Mouse (Mus musculus) left cerebral cortex, adult 18-20 months (tissue): ENCODE results near the gene Cdk2ap2. TPM values are rescaled to one million over a fixed set of nuclear protein-coding genes. Genes with fewer than 3 reads are reported as not detected.
"Not testable (repeated sequence)": the region's sequence is repeated elsewhere in the genome, so short reads cannot be mapped to it uniquely, and the experiment has no call there.

ENCODE experiments used
- DNase-seq, 2 experiments: peaks; one replicate each; pipeline ENCODE4 v3.0.0; 2021 to 2022; ENCODE audit warnings: low spot score in 2 of 2, mixed read lengths in 1 of 2
- long read RNA-seq, 2 experiments: library from polyadenylated mRNA; stranded (forward); transcript quantifications; one replicate each; pipeline ENCODE4 v2.0.0; 2021
- total RNA-seq, 2 experiments: library from RNA; stranded (reverse); gene quantifications; 2 replicates each; pipeline ENCODE4 v1.2.3; 2021

Gene Cdk2ap2
- total RNA-seq = 10 to 100 TPM; 33.6 to 37.3 TPM
- long read RNA-seq, experiment 1, transcript Cdk2ap2-204 (3 exons, 669 nt) = minor isoform, 6 of 75 reads
- long read RNA-seq, experiment 1, transcript Cdk2ap2-202 (4 exons, 1,089 nt) = minor isoform, 6 of 75 reads
- long read RNA-seq, experiment 1, transcript Cdk2ap2-201 (4 exons, 1,080 nt) = major isoform, 55 of 75 reads
- long read RNA-seq, experiment 1, partial matches to known transcripts = 4 of 75 reads
- long read RNA-seq, experiment 1, other reads (novel, unspliced or antisense) = 1 of 75 reads
- long read RNA-seq, experiment 2, transcript Cdk2ap2-201 (4 exons, 1,080 nt) = major isoform, 36 of 41 reads
- long read RNA-seq, experiment 2, partial matches to known transcripts = 1 of 41 reads
- long read RNA-seq, experiment 2, other reads (novel, unspliced or antisense) = 0 of 41 reads

DNA sequence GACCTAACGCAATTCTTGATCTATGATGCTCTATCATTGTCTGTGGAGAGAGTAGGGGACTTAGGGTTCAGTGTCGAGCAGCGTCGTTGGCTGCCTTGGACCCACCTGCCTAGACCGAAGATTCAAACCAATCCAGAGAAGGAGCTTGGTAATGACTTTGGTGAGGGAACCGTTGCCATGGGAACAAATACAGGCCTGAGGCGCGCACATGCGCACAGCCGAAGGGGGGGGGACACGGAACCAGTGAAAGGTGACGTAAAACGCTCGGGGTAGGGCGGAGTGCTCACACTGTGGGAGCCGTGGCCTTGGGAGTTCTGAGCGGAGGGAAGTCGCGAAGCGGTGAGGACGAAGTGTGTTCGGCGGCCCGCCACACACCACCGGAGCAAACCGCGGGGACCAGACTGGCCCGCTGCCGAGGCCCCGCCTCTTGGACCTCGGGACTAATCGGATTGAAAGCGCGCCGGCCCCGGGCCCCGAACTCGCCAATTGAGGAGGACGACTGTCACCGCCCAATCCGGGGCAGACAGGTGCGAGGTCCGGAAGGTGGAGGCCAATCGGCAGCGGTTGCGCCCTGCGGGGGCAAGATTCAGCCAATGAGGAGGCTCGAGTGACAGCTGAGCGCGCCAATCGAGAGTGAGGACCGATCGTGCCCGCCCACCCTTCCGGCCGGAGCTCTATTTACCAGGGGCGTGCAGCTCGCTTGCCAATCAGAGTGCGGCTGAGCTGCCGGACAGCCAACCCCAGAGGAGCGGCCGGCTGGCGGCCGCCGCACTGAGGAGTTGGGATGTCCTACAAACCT is at the start of gene Cdk2ap2:
Cdk2ap2 (plus strand) TSS at position 541 of the 799 bp plus-strand sequence.
- peak; percentile 100 for DNase-seq

DNA sequence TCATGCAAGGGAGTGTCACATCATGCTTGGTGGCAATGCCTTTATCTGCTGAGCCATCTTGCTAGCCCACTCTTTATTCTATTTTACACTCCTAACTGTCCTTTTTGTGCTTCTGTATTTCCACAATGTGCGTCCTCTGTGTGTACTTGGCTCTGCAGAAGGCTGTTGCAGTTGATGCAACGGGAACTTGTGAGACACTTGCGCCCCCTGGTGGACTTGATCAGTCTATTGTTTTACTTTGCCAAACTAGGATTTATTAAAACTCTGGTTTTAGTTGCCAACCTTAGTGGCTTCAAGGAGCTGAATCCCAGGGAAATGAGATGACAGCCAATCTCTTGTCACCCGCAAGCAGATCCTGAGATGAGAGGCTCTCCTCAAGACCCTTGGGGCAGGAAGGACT is 49.1 kb upstream of the Cdk2ap2 start:
- DNase-seq = peak; percentile 69 to 84

DNA sequence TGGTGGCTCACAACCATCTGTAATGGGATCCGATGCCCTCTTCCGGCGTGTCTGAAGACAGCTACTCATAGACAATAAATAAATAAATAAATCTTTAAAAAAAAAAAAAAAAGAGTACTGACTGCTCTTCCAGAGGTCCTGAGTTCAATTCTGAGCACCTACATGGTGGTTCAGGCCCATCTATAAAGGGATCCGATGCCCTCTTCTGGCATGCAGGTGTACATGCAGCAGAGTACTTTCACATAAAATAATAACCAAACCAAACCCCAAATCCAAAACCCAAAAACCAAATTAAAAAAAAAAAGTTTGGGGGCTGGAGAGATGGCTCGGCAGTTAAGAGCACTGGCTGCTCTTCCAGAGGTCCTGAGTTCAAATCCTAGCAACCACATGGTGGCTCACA is 47.9 kb upstream of the Cdk2ap2 start:
- DNase-seq = not testable (repeated sequence)

DNA sequence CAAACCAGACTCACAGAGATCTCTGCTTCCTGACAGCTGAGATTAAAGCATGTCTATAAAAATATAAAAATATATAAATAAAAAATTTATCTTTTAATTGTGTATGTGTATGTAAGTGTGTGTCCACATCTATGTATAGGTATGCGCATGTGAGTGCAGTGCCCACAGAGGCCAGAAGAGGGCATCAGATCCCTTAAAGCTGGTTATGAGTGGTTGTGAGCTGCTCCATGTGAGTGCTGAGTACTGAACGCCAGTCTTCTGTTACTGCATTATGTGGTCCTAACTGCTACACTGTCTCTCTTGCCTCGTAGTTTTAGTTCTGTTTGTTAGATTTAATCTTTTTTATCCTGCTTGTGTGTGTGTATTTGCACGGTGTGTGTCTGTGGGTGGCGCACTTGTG is 46.0 kb upstream of the Cdk2ap2 start:
- DNase-seq = no peak

DNA sequence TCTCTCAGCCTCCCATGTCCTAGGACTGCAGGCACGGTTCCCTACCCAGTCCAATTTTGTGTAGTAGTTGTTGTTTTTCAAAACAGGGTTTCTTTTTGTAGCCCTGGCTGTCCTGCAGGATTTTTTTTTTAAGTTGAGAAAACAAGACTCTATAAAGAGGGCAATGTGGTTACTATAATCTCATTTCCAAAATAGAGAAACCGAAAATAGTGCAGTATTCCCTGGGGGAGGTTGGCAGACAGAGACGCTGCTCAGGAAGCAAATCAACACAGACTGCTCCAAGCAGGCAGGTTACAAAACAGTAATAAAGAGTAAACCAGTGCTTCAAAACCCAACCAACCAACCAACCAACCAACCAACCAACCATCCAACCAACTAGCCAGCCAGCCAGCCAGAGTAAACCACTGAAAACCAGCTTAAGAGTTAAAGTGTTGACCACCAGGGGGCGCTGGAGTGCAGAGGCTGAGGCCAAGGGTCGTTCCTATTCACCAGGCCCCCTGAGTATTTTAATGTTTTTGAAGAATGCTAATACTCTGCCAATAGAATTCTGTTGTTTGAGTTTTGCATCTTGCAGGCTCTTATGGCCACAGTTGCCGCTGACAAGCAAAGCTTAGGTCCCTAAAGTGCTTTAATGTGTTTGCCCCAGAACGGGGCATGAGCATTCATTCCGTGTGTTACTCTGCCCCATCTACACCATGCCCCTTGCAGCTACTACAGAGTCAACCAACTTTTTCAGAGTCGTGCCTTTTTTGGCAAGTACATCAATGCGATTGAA is 45.1 kb upstream of the Cdk2ap2 start:
- DNase-seq = peak; percentile 32 to 60

DNA sequence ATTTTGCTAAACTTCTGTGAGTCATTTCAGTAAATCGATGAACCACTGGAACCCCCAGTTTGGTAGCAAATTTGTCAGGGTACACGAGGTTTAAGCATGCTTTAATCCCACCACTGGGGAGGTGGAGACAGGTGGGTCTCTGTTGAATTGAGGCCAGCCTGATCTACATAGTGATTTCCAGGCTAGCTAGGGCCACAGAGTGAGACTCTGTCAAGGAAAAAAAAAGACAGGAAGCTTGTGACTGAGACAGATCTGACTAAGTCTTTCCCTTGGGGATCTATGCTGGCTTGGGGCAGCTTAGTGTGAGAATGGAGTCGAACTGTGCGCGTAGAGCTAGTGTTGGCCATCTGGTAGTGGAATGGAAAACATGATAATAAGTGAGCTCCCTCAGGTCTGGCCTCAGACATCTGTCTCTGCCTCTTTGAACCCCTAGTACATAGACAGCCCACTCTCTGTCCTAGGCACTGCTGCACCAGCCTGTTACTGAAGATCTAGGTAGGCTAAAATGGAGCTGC is 44.4 kb upstream of the Cdk2ap2 start:
- DNase-seq = no peak

DNA sequence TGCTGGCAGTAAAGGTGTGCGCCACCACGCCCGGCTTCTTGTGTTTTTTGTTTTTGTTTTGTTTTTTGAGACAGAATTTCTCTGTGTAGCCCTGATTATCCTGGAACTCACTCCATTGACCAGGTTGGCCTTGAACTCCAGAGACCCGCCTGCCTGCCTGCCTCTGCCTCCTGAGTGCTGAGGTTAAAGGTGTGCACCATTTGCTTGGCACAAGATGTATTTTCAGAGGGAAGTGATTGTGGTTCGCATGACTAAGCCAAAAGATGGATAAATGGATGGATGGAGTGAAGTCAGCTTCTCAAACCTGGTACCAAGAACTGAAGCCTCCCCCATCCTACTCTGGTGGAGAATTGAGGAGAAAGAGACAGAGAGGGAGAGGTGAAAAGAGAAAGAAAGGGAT is 42.4 kb upstream of the Cdk2ap2 start:
- no peak for DNase-seq

DNA sequence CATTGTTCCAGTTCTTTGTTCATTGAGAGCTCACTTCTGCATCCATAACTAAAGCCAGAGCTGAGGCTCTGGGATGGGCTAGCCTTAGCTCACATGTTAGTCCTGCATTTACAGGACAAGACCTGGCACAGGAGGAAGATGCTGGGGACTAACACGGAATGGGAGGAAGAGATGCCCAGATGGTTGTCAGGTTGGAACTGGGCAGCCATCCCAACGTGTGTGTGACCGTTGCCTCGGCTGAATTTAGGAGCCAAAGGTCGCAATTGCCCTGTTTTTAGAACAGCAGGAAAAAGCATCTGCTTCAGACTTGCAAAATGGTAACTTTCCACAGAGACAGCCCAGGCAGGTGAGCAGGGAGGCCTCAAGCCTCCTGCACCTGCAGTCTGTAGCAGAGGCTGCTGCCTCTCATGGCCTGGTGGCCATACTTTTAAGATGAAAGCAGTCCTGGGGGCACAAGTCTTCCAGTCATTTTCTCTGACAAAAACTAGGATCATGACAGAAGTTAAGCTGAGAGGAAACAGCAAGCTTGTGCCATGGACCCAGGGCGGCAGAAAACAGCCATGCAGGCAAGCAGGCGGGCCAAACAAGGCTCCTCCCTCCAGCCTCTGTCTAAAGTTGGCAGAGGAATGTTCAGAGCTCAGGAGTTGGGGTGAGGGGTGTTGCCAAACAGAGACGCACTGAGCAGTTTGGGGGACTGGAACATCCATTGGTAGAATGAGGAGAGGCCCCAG is 41.6 kb upstream of the Cdk2ap2 start:
- no peak for DNase-seq

DNA sequence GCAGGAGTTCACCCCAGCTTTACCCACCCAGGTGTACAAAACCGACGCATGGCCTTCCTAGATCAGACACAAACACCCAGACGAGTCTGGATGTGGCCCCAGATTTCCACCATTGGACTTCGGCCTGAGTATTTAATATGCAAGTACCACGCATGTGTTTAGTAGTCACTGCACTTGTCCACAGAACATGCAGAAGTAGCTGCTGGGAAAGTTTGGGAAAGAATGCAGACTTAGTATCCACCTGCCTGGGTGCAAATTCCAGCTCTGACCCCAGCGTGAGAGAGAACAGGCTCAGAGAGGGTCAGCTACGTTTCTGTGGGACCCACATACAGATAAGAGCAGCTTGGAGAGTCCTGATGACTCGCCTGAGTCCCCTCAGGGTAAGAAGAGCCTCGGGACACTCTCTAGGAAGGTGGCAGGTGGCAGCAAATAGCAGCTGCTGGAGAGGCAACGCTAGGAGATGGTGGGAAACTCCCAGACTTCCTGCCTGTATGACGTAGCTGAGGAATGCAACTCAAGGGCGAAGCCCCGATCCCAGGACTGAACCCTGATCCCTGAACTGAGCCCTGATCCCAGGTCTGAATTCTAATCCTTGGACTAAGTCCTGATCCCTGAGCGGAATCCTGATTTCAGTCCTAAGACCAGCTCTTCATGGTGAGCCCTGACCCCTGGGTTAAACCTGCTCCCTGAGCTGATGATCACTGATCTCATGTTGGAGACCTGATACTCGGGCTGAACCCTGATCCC is 40.9 kb upstream of the Cdk2ap2 start:
- no peak for DNase-seq

DNA sequence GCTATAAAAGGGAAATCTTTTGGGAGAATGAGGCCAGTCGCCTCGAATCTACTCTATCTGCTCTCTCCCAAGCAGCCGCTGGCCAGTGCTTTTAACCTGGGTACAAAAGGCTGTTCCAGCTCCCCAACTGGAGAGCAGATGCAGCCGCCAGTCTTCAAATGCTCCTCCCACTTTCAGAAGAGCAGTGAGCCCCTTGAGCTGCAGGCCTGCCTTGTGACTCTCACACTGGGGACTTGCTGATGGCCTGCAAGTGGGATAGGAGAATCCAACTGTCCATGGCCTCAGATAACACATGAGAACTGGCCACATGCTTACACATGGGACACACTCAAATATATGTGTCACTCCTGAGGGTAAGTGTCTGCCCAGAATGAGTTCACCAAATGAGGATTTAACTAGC is 40.3 kb upstream of the Cdk2ap2 start:
- DNase-seq = no peak

DNA sequence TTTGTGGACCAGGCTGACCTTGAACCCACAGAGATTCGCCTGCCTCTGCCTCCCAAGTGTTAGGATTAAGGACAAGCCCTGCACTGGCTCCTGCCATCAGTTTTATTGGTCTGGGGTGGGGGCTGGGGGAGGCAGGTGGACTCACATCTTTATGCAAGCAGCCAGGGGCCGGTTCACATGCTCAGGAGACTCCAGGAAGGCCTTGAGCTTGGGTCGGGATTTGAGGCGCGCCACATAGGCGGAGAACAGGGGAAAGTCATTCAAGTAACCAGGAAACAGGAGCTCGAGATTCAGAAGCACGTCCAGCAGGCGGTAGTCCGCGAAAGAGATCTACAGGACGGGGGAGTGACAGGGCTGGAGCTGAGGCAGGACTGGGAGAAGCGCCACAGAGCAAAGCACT is 39.6 kb upstream of the Cdk2ap2 start:
- no peak for DNase-seq

DNA sequence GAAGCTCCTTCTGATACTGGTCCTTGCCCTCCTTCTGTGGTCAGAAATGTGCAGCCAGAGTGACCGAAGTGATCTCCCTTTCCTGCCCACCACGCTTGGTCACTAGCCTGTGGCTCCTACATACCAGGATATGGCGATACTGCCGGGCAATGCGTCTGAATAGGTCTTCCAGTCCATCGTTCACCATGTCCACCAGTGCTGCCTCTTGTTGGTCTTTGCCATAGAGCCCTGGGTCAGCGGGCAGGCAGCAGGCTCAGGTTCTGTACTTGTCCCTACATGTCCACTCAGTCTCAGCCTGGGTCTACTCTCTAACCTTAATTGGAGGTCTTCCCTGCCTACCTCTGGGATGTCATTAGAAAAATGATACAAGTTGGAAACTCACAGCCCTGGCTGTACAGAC is 39.0 kb upstream of the Cdk2ap2 start:
- DNase-seq = no peak

DNA sequence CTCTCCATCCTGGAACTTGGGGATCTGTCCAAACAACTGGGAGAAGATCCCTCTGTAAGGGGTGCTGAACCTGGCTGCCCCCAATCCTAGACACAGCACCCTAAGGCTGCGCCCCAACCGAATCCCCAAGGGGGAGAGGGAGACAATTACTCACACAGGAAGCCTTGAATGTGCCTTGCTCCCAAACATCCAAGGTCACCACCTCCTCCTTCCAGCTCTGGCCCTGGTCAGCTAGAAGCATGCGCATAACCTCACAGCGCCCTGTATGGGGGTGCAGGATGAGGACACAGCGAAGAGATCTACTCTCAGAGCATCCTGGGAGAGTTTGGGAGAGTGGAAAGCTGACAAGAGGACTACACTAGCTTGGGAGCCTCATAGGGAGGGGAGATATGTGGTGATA is 38.4 kb upstream of the Cdk2ap2 start:
- DNase-seq = no peak

DNA sequence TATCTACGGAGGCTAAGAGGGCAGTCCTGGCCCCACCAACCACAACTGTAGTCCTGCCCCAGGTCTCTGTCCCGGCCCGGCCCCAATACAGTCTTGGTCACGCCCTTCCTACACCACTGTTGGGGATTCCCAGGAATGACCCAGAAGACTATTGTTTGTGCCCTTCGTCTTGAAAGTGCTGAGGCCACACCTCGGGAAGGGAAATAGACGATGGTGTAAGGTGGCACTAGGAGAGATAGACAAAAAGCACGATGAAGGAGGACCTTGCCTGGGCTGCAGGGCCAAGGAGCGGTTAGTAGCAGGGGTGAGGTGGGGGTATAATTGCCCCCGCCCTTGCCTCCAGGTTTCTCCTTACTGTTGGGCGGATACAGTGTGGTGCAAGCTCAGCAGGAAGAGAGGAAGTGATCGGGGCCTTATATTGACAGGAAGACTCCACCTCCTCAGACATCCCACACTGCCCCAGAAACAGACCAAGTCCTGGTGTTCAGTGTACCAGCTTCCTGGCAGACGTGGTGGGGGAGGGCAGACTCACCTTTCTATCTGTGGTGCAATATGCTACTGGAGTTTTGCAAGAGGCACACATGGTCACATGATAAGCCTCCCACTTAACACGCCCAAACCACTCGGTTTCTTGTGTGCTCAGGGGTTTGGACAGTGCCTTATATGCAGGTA is 37.8 kb upstream of the Cdk2ap2 start, which contains the start of gene Gstp3:
Gstp3 (minus strand) TSS at position 501 of the 672 bp plus-strand sequence.
- no peak for DNase-seq

DNA sequence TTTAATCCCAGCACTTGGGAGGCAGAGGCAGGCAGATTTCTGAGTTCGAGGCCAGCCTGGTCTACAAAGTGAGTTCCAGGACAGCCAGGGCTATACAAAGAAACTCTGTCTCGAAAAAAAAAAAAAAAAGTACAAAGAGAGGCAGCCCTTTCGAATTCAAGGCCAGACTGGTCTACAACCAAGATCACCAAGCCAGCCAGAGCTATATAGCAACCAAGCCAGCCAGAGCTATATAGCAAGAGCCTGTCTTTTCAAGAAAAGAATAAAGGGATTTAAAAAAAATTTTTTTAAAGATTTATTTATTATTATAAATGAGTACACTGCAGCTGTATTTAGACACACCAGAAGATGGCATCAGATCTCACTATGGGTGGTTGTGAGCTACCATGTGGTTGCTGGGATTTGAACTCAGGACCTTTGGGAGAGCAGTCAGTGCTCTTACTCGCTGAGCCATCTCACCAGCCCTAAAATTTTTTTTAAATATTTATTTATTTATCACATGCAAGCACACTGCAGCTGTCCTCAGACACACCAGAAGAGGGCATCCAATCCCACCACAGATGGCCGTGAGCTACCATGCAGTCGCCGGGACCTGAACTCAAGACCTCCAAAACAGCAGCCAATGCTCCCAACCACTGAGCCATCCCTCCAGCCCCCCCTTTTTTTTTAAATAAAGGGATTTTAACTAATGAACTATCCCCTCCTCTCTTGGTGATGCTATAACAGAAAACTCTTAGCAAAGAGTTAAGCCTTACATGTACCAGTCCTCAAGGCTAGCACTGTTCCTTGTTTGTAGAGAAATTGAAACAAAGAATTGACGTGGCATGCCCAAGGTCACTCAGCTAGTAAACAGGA is 36.7 kb upstream of the Cdk2ap2 start:
- DNase-seq = not testable (repeated sequence)

DNA sequence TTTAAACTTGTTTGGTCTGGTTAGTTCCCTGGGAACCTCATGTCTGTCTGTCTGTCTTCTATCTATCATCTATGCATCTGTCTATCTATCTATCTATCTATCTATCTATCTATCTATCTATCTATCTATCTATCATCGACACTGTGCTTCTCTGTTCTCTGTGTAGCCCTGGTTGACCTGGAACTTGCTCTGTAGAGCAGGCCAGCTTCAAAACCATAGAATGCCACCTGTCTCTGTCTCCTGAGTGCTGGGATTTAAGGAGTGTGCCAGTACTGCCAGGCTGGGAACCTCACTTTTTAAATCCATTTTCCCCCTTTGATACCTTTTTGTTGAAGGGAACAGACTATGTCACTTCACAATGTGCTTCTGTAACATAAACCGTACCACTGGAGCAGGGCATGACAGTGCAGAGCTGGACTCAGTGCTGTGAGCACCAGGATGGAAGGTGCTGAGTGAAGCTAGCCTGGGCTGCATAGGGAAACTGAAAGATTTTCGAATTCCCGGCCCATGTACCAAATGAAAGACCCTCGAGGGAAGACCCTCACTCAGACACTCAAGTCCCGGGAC is 36.0 kb upstream of the Cdk2ap2 start:
- DNase-seq = no peak

DNA sequence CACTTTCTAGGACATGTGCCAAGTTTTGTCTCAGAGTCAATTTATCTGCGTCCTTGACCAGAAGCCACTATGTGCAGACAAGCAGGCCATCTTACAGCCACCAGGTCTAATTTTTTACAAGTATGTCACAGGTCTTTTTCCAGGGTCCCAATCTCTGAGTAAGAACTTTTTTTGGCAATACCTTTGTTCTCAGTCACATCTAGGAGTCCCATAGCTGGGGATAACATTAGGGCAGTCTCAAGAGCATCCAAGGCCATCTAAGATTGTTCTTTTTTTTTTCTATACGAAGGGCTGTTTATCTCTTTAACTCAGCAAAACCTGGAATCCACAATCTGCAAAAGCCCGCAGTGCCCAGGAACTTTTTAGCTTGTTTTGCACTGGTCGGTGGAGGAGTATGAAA is 33.6 kb upstream of the Cdk2ap2 start:
- DNase-seq = not testable (repeated sequence)

DNA sequence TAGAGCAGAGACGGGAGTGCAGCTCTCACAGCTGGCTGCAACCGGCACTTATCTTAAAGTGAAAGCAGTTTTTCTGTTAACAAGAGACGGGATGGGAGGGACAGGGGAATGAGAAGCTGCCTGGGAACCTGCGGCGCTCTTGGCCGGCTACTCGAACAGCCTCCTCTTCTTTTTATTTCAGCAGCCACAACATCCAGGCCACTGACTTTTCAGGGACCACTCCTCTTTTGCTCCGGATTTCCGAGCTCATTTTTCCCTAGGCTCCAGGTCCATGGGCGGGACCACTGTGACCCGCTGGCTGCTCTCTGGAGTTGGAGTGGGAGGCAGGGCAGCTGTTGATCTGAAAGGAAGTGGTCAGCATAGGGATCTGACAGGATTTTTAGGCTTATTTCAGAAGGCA is 32.5 kb upstream of the Cdk2ap2 start:
- not testable (repeated sequence) for DNase-seq
